Mouse (Mus musculus) common myeloid progenitor, adult 5-6 weeks (primary cell): ENCODE data around the gene Paox. TPM values are rescaled to one million over a fixed set of nuclear protein-coding genes. Genes with fewer than 3 reads are reported as not detected.

ENCODE experiments used
- ATAC-seq: replicated peaks from 2 replicates; pipeline ENCODE4 v1.8.0; 2016; ENCODE audit warnings: low read depth, mild to moderate bottlenecking, moderate TSS enrichment, inconsistent platforms; ENCODE audit not compliant: poor library complexity, severe bottlenecking
- total RNA-seq: library from RNA; stranded (forward); fragments of 200-1000, 187-1606 nt; gene quantifications from 2 replicates; pipeline ENCODE4 v1.2.3, GENCODE M21; 2017

The Paox gene
- total RNA-seq, 1 experiment from 2014 or later, result 11.4 TPM

GRCm38 (mm10) chr7:140116329-140117054 is 893 bp downstream of the Paox start, which contains the start of gene Echs1:
Gene Echs1, minus strand, starts transcription at chr7:140116476.
- ATAC-seq, result peak; percentile 96

GRCm38 (mm10) chr7:140120484-140120883 is 4.9 kb downstream of the Paox start:
- no peak for ATAC-seq

DNA sequence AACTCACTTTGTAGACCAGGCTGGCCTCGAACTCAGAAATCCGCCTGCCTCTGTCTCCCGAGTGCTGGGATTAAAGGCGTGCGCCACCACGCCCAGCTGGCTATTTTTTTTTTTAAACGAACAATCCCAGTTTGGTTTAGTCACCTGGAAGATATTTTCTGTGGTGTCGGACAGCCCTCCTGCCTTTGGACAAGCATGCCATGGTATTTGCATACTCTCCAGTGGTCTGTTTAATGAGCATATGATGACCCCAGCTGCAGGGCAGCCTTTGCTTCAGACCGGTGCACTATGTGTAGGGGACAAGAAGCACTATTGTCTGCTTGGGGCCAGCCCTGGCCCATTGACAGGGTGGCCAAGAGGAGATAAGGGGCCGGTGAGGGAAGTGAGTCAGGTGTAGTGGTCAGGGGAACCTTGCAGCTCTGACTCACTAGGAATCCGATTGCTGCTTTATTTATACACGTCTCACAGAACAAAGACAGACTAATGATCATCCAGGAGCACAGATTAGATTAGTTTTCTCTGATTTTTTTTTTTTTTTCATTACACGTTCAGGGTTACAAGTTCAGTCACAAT is 5.8 kb downstream of the Paox start:
- ATAC-seq, result no peak

- no peak for ATAC-seq
Measured at GRCm38 (mm10) chr7:140122765-140123164, 7.2 kb downstream of the Paox start.

DNA sequence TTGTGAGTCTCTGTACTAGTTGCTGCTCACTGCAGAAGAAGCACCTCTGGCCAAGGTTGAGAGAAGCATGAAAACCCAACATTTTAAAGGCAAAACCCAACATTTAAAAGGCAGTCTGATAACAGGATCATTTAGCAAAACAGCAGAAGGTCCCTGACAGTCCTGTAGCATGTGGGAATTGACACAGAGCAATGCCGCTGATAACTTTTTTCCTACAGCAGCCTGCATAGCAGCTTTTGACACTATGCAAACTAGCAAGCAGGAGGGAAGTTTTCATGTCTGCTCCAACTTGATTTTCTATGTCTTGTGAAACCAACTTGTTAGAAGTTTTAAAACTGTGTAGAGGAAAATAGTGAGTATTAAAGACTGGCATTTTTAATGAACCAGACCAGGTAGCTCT is 8.8 kb downstream of the Paox start:
- no peak for ATAC-seq

- peak; percentile 95 for ATAC-seq
Measured at GRCm38 (mm10) chr7:140125278-140126021, 9.9 kb downstream of the Paox start.

GRCm38 (mm10) chr7:140126022-140126350 is 10.4 kb downstream of the Paox start:
- ATAC-seq, result no peak

DNA sequence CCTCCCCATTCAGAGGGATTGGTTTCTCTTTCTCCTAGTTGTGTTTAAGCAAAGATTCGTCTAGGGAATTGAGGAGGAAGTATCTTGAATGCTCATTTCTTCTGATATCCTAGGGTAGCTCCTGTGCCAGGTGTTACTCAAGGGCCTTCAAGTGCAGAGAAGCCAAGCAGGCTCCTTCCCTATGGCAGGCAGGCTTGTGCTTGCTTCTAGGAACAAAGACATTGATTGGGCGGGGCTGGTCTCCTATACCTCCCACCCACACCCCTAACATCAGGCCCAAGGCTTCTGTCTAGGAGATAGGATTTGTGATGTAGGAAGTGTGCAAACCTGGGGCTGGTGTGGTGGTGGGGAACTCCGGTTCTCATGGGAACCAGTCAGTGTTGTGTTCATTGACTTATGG is 11.3 kb downstream of the Paox start:
- no peak for ATAC-seq

DNA sequence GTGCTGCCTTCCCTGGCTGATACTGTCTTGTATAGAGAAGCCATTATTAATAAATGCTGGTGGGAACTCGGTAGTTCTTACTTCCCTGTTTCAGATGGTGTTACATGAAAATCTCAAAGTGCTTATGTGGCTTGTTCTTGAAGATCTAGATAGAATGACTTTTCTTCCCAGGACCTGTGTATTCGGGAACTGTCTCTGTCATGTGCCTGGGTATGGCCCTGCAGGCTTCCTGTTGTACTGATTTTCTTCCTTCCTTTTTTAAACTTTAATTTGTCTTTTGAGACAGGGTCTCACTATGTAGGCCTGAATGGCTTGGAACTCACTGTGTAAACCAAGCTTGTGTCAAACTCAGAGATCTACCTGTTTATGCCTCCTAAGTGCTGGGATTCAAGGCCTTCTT is 12.3 kb downstream of the Paox start:
- ATAC-seq, result no peak

DNA sequence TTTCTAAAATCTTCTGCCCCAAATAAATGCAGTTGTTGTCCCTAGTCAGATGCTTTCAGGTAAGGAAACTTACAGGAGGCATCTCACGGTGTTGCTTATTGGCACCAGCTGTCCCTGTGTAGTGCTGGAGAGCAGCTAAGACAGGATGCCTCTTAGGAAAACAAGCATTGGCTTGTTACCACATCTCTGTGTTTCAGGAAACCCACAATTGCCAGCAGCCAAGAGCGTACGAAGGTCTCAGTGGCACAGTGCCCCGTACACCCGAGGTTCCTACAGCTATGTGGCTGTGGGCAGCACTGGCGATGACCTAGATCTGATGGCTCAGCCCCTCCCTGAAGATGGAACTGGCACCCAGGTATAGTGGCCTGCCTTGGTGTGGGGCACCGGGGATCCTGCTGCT is 16.6 kb downstream of the Paox start:
- peak; percentile 77 for ATAC-seq

- peak; percentile 64 for ATAC-seq
Measured at GRCm38 (mm10) chr7:140134033-140134432, 18.4 kb downstream of the Paox start.

- no peak for ATAC-seq
Measured at GRCm38 (mm10) chr7:140135106-140135770, 19.6 kb downstream of the Paox start.

GRCm38 (mm10) chr7:140137135-140138020 is 21.8 kb downstream of the Paox start, which contains the start of gene Mtg1:
Gene Mtg1, plus strand, starts transcription at chr7:140137564.
- ATAC-seq, result peak; percentile 70

DNA sequence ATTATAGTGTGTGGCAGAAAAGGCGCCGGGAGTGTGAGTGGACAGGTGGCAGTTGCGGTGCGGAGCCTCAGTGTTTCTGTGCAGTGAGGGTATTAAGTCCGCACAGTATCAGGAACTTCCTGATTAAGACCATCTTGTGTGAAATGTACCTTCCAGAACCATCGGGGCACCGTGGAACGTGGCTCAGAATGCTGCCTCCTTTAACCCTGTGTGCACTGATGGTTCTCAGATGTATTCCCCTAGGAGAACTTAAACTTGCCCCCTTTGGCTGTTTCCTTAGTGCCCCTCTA is 22.4 kb downstream of the Paox start:
- ATAC-seq, result no peak

GRCm38 (mm10) chr7:140141350-140141749 is 25.8 kb downstream of the Paox start:
- ATAC-seq, result peak; percentile 65

DNA sequence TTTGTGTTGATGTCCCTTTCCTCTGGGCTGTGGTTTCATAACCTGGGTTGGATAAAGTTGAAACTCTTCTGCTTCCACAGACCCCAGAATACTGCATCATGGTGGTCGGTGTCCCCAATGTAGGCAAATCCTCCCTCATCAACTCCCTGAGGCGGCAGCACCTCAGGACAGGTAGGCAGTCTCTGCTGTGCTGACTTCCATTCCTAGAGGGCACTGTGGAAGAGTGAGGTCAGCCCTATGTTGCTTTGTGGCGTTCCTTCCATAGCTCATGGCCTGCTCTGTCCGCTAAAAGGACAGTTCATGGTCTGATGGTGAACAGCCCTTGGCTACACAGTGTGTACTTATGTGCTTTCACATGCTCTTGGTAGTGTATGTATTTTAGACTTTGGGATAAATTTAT is 29.0 kb downstream of the Paox start:
- ATAC-seq, result no peak

DNA sequence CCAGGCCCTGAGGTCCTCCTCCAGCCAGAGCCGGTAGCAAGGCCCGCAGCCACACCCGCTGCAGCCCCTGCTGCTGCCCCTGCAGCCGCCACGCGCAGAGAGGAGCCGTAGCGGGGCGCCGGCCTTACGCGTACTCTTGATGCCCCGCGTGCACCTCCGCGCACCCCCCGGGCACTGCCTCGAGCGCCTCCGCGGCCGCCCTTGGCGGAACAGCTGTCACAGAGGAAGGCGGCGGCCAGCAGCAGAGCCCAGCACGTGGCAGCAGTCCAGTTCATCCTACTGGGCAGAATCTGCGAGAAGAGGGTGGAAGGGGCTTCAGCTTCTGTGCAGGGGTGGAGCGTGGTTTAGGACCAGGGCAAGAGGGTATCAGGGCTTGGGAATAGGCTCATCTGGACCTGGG is 37.8 kb downstream of the Paox start:
- ATAC-seq, result 0 out of 2 replicates have a peak, but pooled peaks have one; percentile 39

- ATAC-seq, result no peak
Measured at GRCm38 (mm10) chr7:140153829-140154217, 38.2 kb downstream of the Paox start.

DNA sequence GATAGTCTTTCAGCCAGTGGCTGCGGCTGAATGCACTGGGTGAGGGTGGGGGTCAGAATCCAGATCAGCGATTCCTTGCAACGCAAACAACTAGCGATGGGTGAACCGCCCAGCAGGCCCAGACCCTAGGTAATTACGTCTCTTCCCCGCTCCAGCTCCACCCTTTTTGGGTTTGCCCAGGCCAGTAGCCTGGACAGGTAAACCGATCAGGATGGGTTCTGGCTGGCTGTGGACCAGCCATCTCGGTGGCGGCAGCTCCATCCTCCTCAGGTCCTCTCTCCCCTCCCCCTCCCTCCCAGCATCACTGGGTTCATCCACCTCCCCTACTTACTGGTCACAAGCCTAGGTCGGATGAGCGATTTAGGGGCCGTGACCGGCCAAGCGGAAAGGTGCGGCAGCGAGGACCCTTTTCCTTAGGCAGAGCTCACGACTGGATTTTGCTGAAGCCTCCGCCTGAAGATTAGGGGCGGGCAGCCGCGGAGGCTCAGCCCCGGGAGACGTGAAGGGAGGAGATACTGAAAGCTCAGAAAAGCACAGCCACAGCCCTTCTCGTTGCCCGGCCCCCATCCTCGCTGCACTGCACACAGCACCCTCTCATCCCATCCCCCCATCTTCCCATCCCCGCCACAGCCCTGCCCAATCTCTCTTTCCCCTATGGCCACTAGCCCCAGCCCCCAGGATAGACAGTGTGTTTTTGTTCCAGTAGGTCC is 38.8 kb downstream of the Paox start, which contains the start of gene Sprn:
Gene Sprn, minus strand, starts transcription at position 660 of the 710 bp plus-strand sequence.
- 0 out of 2 replicates have a peak, but pooled peaks have one; percentile 5 for ATAC-seq
